Mouse (Mus musculus): ENCODE measurements around the gene Mxi1. TPM values are rescaled to one million over a fixed set of nuclear protein-coding genes. Genes with fewer than 3 reads are reported as not detected.

Gene Mxi1
- polyA plus RNA-seq, 1 experiment from 2014 or later = 59.3 TPM

DNA sequence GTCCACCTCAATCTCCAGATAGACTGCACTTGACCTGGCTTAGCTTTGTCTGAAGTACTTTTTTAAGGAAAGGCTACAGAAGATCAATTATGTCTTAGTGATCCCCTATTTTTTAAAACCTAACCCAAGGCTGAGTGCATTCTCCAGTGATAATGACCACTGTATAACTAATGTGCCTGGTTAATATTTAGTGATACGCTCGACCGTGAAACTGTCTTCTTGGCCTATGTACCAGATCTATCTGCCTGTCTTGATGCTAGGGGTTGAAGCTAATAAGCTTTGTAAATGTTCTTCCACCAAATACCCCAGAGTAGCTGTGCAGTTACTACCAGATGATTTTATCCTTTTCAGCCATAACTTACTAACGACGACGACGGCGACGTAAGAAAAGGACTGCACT lies 65.5 kb downstream of the Mxi1 start:
- WGBS = 93% methylated on average over 9 of the region's 9 CpGs
- ATAC-seq (ENCODE audit: low FRiP score, low TSS enrichment) = no peak
- H3K27me3 ChIP-seq (ENCODE audit: control insufficient read depth, insufficient read depth, low read length) = no peaks in the 10 kb centered on the region
- DNase-seq = no peak
- no peaks in the 10 kb centered on the region for H3K4me1 ChIP-seq (ENCODE audit: control insufficient read depth, insufficient read depth, low read length)
- H3K4me3 ChIP-seq (replicated peaks; ENCODE audit: low read depth, low read length) = no peak overlapping the region
- H3K27ac ChIP-seq (replicated peaks; ENCODE audit: low read depth, low read length) = no peak overlapping the region
- H3K4me2 ChIP-seq (ENCODE audit: low read length) = no peak overlapping the region
- no peak overlapping the region for H3K9ac ChIP-seq (replicated peaks; ENCODE audit: low read length)
- peaks cover 70% of the 10 kb centered on the region for H3K36me3 ChIP-seq (ENCODE audit: control insufficient read depth, insufficient read depth, low read length)
- H3K9me3 ChIP-seq (ENCODE audit: control insufficient read depth, low read length) = no peaks in the 10 kb centered on the region

DNA sequence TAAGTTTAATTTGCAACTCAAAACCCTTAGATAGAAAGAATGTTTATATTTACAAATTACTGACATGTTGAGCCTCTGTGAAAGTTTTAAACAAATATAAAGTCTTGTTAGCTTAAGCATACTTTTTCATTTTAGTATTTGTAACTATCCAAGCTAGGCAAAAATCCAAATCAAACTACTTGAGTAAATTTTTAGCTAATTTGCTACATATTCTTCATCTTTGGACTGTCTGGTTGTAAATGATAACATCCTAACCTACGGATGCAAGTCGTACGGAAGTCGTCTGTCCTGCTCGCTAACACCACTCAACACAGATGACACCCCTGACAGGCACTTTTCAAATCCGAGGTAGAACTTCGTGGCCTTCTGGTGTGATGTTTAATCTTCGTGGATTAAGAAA lies 67.3 kb downstream of the Mxi1 start:
- Histone ChIP-seq H3K27me3 (ENCODE audit: control insufficient read depth, insufficient read depth, low read length) (no peaks in the 10 kb centered on the region), H3K4me2 (ENCODE audit: low read length) (no peak overlapping the region), H3K4me3 (replicated peaks; ENCODE audit: low read depth, low read length) (no peak overlapping the region), H3K9ac (replicated peaks; ENCODE audit: low read length) (no peak overlapping the region), H3K9me3 (ENCODE audit: control insufficient read depth, low read length) (no peaks in the 10 kb centered on the region), H3K27ac (replicated peaks; ENCODE audit: low read depth, low read length) (no peak overlapping the region), H3K4me1 (ENCODE audit: control insufficient read depth, insufficient read depth, low read length) (no peaks in the 10 kb centered on the region), H3K36me3 (ENCODE audit: control insufficient read depth, insufficient read depth, low read length) (peaks cover 75% of the 10 kb centered on the region)
- ATAC-seq (ENCODE audit: low FRiP score, low TSS enrichment) (no peak), DNase-seq (no peak)
- 93% methylated on average over 8 of the region's 8 CpGs for WGBS

DNA sequence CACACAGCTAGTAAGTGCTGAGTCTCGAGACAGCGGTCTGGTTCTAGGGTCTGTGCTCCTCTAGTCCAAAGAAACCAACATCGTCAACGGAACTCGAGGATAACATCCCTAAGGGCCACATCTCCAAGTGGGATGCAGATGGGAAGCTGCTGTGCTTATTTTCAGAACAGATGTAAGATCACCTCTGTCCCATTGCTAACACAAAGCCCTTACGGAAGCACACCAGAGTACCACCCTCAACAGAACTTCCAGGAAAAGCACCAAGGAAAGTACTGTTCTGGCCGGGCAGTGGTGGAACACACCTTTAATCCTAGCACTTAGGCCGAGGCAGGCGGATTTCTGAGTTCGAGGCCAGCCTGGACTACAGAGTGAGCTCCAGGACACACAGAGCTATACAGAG lies 68.1 kb downstream of the Mxi1 start:
- no peak overlapping the region for H3K27ac ChIP-seq (replicated peaks; ENCODE audit: low read depth, low read length)
- DNase-seq (no peak), ATAC-seq (ENCODE audit: low FRiP score, low TSS enrichment) (no peak)
- no peaks in the 10 kb centered on the region for H3K27me3 ChIP-seq (ENCODE audit: control insufficient read depth, insufficient read depth, low read length)
- no peak overlapping the region for H3K9ac ChIP-seq (replicated peaks; ENCODE audit: low read length)
- no peak overlapping the region for H3K4me2 ChIP-seq (ENCODE audit: low read length)
- H3K4me3 ChIP-seq (replicated peaks; ENCODE audit: low read depth, low read length) = no peak overlapping the region
- H3K36me3 ChIP-seq (ENCODE audit: control insufficient read depth, insufficient read depth, low read length) = peaks cover 75% of the 10 kb centered on the region
- WGBS = 94% methylated on average over 10 of the region's 10 CpGs
- no peaks in the 10 kb centered on the region for H3K9me3 ChIP-seq (ENCODE audit: control insufficient read depth, low read length)
- H3K4me1 ChIP-seq (ENCODE audit: control insufficient read depth, insufficient read depth, low read length) = no peaks in the 10 kb centered on the region

DNA sequence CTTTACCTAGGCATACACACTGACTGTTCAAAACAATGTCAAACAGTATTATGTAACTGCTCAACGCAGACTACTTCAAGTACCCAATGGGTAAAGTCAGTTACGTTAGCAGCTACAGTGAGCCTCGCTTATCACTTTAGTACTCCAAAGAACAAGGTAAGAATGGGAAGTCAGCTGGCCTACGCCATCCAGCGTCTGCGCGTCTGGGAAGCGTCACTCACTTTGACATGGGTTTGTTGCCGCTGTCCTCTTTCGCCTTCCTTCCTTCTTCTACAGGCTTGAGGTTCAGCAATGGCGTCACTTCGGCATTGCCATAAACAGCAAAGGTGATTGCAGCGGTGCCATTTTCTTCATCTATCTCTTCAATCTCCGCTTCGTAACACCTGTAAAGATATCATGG lies 73.0 kb downstream of the Mxi1 start:
- ATAC-seq (ENCODE audit: low FRiP score, low TSS enrichment) (no peak), DNase-seq (no peak)
- H3K9ac ChIP-seq (replicated peaks; ENCODE audit: low read length) = no peak overlapping the region
- no peak overlapping the region for H3K27ac ChIP-seq (replicated peaks; ENCODE audit: low read depth, low read length)
- H3K36me3 ChIP-seq (ENCODE audit: control insufficient read depth, insufficient read depth, low read length) = peaks cover 87% of the 10 kb centered on the region
- H3K4me2 ChIP-seq (ENCODE audit: low read length) = no peak overlapping the region
- H3K9me3 ChIP-seq (ENCODE audit: control insufficient read depth, low read length) = no peaks in the 10 kb centered on the region
- no peak overlapping the region for H3K4me3 ChIP-seq (replicated peaks; ENCODE audit: low read depth, low read length)
- H3K27me3 ChIP-seq (ENCODE audit: control insufficient read depth, insufficient read depth, low read length) = no peaks in the 10 kb centered on the region
- WGBS = 97% methylated on average over 15 of the region's 15 CpGs
- H3K4me1 ChIP-seq (ENCODE audit: control insufficient read depth, insufficient read depth, low read length) = no peaks in the 10 kb centered on the region

DNA sequence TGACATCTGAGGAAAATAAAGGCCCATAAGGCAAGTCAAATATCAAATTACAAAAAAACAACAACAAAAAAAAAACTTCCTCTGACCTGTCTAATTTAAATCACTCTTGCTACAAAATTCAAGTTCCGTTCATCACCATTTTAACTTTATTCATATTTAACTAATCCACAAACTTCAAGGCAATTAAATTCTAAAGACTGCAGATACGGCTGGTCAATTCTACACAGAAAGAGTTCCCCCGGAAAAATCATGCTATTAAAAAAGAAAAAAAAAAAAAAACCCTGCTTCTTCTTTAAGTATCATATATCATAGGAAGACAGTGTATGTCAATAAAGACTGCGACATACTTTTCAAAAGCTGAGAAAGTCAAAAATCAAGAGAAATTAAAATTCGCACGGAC lies 79.1 kb downstream of the Mxi1 start:
- Histone ChIP-seq H3K9ac (replicated peaks; ENCODE audit: low read length) (peak overlapping the region; percentile 97), H3K4me1 (ENCODE audit: control insufficient read depth, insufficient read depth, low read length) (peaks cover 15% of the 10 kb centered on the region), H3K4me3 (replicated peaks; ENCODE audit: low read depth, low read length) (peak overlapping the region; percentile 98), H3K27ac (replicated peaks; ENCODE audit: low read depth, low read length) (peak overlapping the region; percentile 96; the same call in 1 of the 2 replicates), H3K36me3 (ENCODE audit: control insufficient read depth, insufficient read depth, low read length) (peaks cover 44% of the 10 kb centered on the region), H3K27me3 (ENCODE audit: control insufficient read depth, insufficient read depth, low read length) (no peaks in the 10 kb centered on the region), H3K4me2 (ENCODE audit: low read length) (peak overlapping the region; percentile 79), H3K9me3 (ENCODE audit: control insufficient read depth, low read length) (no peaks in the 10 kb centered on the region)
- ATAC-seq (ENCODE audit: low FRiP score, low TSS enrichment) (no peak), DNase-seq (no peak)
- WGBS = 25% methylated on average over 6 of the region's 6 CpGs

DNA sequence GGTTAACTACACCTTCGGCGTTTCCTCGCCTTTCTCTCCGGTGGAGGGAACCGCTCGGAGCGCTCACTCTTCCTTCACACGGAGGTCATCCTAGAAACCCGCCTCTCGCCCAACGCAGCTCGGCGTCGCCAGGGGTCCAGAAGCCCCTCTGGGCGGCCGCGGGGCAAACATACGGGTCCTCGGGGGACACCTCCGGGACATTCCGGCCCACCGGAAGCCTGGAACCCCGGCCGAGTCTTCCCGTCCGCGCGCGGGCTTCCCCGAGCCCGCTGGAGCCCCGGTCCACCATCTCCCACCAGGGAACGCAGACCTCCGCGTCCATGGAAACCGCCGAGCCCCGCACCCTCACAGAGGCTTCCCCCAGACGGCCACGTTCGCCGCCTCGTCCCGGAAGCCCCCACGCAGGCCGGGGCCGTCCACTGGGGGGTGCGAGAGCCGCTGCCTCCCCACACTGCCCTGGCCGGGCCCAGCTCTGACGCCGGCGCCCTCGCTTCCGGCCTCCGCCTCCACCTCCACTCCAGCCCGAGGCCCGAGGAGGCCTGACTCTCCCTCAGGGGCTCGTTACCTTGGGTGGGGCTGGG lies 79.6 kb downstream of the Mxi1 start:
- no peak for DNase-seq
- no peaks in the 10 kb centered on the region for H3K9me3 ChIP-seq (ENCODE audit: control insufficient read depth, low read length)

DNA sequence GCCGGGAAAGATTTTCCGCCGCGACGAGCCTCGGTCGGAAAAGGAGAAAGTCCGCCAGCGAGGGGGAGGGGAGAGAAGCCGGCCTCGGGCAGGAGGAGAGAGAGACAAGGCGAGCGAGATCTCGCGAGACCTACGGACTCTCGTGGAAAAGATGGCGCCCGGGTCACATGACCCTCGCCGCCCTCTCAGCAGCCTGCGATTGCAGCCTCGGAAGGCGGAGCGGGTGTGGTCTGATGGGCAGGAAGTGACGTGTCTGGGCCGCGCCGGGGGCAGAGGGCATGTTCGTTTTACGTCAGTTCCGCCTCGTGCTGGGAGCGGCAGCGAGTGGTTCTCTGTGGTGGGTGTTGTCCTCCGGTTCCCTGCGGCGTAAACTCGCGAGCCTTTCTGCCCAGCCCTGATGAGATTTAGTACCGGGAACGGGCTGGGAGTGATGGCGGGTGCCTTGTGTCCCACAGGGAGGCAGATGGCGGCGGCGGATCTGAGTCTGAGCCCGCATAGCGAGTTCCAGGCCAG lies 80.2 kb downstream of the Mxi1 start, which contains the start of gene Smndc1:
Smndc1 (minus strand) TSS at position 84 of the 513 bp plus-strand sequence.
- Histone ChIP-seq H3K4me2 (ENCODE audit: low read length) (peak within 1 kb of the TSS; percentile 89), H3K4me3 (replicated peaks; ENCODE audit: low read depth, low read length) (peak within 1 kb of the TSS; percentile 98), H3K36me3 (ENCODE audit: control insufficient read depth, insufficient read depth, low read length) (peaks cover 34% of the 10 kb centered on the region), H3K27ac (replicated peaks; ENCODE audit: low read depth, low read length) (peak within 1 kb of the TSS; percentile 96), H3K9me3 (ENCODE audit: control insufficient read depth, low read length) (no peaks in the 10 kb centered on the region), H3K4me1 (ENCODE audit: control insufficient read depth, insufficient read depth, low read length) (peaks cover 15% of the 10 kb centered on the region), H3K27me3 (ENCODE audit: control insufficient read depth, insufficient read depth, low read length) (no peaks in the 10 kb centered on the region), H3K9ac (replicated peaks; ENCODE audit: low read length) (peak within 1 kb of the TSS; percentile 97)
- peak; percentile 100 for DNase-seq
- under 1% methylated on average over 48 of the region's 48 CpGs for WGBS
- peak; percentile 99 for ATAC-seq (ENCODE audit: low FRiP score, low TSS enrichment)

More for the DNA sequence above, 79.6 kb downstream of the Mxi1 start:
- H3K27me3 ChIP-seq (ENCODE audit: control insufficient read depth, insufficient read depth, low read length) = no peaks in the 10 kb centered on the region
- H3K4me2 ChIP-seq (ENCODE audit: low read length) = peak overlapping the region; percentile 79
- peak; percentile 89 for ATAC-seq (ENCODE audit: low FRiP score, low TSS enrichment)
- WGBS = under 1% methylated on average over 59 of the region's 59 CpGs
- peak overlapping the region; percentile 96 for H3K27ac ChIP-seq (replicated peaks; ENCODE audit: low read depth, low read length)
- H3K4me3 ChIP-seq (replicated peaks; ENCODE audit: low read depth, low read length) = peak overlapping the region; percentile 98
- H3K9ac ChIP-seq (replicated peaks; ENCODE audit: low read length) = peak overlapping the region; percentile 97
- H3K4me1 ChIP-seq (ENCODE audit: control insufficient read depth, insufficient read depth, low read length) = peaks cover 15% of the 10 kb centered on the region
- peaks cover 38% of the 10 kb centered on the region for H3K36me3 ChIP-seq (ENCODE audit: control insufficient read depth, insufficient read depth, low read length)

DNA sequence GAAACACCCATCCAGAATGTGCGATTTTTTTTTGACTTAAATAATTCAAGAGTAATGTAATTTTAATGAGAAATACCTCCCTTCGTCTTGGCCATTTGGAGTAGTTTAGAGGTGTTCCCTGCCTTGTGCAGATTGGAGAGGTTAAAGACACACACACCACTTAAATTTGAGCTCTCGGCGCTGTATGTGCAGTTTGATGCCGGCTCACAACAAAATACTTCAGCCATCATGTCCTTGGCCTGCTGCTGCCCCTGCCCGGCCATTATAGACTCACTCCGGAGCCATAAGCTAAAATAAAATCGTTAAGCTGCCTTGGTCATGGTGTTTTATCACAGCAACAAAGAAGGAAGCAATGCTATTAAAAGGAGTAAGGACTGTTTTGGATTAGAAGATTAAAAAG lies 81.1 kb downstream of the Mxi1 start:
- Histone ChIP-seq H3K27ac (replicated peaks; ENCODE audit: low read depth, low read length) (no peak overlapping the region), H3K9me3 (ENCODE audit: control insufficient read depth, low read length) (no peaks in the 10 kb centered on the region), H3K9ac (replicated peaks; ENCODE audit: low read length) (peak overlapping the region; percentile 64), H3K36me3 (ENCODE audit: control insufficient read depth, insufficient read depth, low read length) (peaks cover 26% of the 10 kb centered on the region), H3K27me3 (ENCODE audit: control insufficient read depth, insufficient read depth, low read length) (no peaks in the 10 kb centered on the region), H3K4me3 (replicated peaks; ENCODE audit: low read depth, low read length) (peak overlapping the region; percentile 98), H3K4me1 (ENCODE audit: control insufficient read depth, insufficient read depth, low read length) (peaks cover 15% of the 10 kb centered on the region), H3K4me2 (ENCODE audit: low read length) (peak overlapping the region; percentile 89)
- DNase-seq (no peak), ATAC-seq (ENCODE audit: low FRiP score, low TSS enrichment) (no peak)
- 45% methylated on average over 8 of the region's 8 CpGs for WGBS

DNA sequence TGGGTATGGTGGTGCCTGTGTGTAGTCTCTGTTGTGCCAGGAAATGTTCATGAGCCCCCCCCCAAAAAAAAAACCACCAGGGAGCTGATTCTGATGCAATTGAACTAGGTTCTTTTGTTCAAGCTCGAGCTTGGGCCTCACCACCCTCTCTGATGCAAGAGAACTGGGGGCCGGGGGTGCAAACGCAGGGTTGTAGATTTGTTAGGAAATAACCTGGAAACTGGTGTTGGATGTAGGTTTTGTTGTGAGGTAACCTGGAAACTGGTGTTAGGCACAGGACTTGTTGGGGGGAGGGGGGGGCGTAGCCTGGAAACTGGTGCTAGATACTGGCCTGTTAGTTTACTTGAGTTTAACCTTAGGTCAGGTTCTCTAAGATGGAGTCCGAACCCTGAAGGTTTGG lies 81.5 kb downstream of the Mxi1 start:
- Histone ChIP-seq H3K9ac (replicated peaks; ENCODE audit: low read length) (peak overlapping the region; percentile 64; the same call in 1 of the 2 replicates), H3K4me1 (ENCODE audit: control insufficient read depth, insufficient read depth, low read length) (peaks cover 15% of the 10 kb centered on the region), H3K27me3 (ENCODE audit: control insufficient read depth, insufficient read depth, low read length) (no peaks in the 10 kb centered on the region), H3K9me3 (ENCODE audit: control insufficient read depth, low read length) (no peaks in the 10 kb centered on the region), H3K27ac (replicated peaks; ENCODE audit: low read depth, low read length) (no peak overlapping the region), H3K4me2 (ENCODE audit: low read length) (peak overlapping the region; percentile 89), H3K4me3 (replicated peaks; ENCODE audit: low read depth, low read length) (peak overlapping the region; percentile 98; the same call in 1 of the 2 replicates), H3K36me3 (ENCODE audit: control insufficient read depth, insufficient read depth, low read length) (peaks cover 23% of the 10 kb centered on the region)
- WGBS = 86% methylated on average over 5 of the region's 5 CpGs
- DNase-seq (no peak), ATAC-seq (ENCODE audit: low FRiP score, low TSS enrichment) (no peak)
